8 mouse cellular contexts compared by ENCODE assay signal in the genomic region with DNA sequence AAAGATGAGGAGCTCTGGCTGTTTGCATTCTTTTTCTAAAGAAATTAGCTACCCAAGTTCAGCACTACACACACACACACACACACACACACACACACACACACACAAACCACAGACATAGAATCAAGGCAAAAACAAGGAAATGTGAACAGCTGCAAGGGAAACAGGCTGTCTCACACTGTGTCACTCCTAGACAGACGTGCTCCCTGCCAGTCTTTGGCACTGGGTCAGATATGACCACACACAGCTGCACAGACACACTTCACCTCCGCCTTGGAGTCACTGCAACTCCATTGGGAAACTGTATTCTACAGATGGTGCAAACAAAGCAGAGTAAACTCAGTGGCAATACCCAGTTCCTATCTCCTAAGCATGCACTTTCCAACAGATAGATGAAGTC. TPM values are rescaled to one million over a fixed set of nuclear protein-coding genes. Genes with fewer than 3 reads are reported as not detected.
DNase-seq lines count a peak whose midpoint lies in the region; ATAC-seq lines count a peak whose summit lies in the region.
"Had no signal": no experiment of that assay in that cellular context is flagged by ENCODE, and none has a peak within 500 bp of the region (broad histone marks: within the 10 kb centered on the region; RNA-seq: fewer than 3 reads in every experiment).

No protein-coding gene starts in this region.

- intact Hi-C loops in left cerebral cortex, postnatal 14 days (cut with DNase I): no loop called here
- intact Hi-C loops in gastrocnemius, postnatal 14 days (cut with DNase I; ENCODE audit: low total_unique reads): no loop called here

- ATAC-seq in activated CD4-positive, CD25-positive, alpha-beta regulatory T cell, adult 4 months: peak; percentile 37

- peaks cover 3% of the 10 kb centered on the region for H3K36me3 ChIP-seq in megakaryocyte, embryonic 14.5 days (replicated peaks; ENCODE audit: low read length)

- peak; percentile 17 to 40 for DNase-seq in left cerebral cortex, postnatal 14 days (ENCODE audit: low spot score in 2 of 2)
- DNase-seq in left cerebral cortex, adult 18-20 months (ENCODE audit: low spot score in 2 of 2): no peak
- peak; percentile 45 for DNase-seq in gastrocnemius, postnatal 14 days
- DNase-seq in retina, postnatal 1 day: no peak
- DNase-seq in urinary bladder, postnatal 4 days (ENCODE audit: low spot score in 2 of 2): no peak

- peaks cover 3% of the 10 kb centered on the region for H3K27me3 ChIP-seq in megakaryocyte, embryonic 14.5 days (replicated peaks)
- H3K27me3 ChIP-seq: hindbrain, embryonic 15.5 days had no signal

- H3K4me3 ChIP-seq in megakaryocyte, embryonic 14.5 days (replicated peaks): peak overlapping the region; percentile 70
- H3K4me3 ChIP-seq: hindbrain, embryonic 15.5 days had no signal

- H3K4me1 ChIP-seq in megakaryocyte, embryonic 14.5 days: peaks cover 21% of the 10 kb centered on the region
- H3K4me1 ChIP-seq: hindbrain, embryonic 15.5 days had no signal

- H3K9me3 ChIP-seq in megakaryocyte, embryonic 14.5 days: peaks cover 8% of the 10 kb centered on the region; the same call in 1 of the 2 replicates
- H3K9me3 ChIP-seq: hindbrain, embryonic 15.5 days had no signal

RNA-seq across cellular contexts. Expression of a gene that starts 55.3 kb away (rescaled TPM):
- 10 to 100 TPM; 12.4 to 15.3 TPM for total RNA-seq in left cerebral cortex, postnatal 14 days (2021)
- total RNA-seq in left cerebral cortex, adult 18-20 months (2021): 10 to 100 TPM; 10.8 to 17.5 TPM
- 10 to 100 TPM; 19.6 to 22.7 TPM for polyA plus RNA-seq in activated CD4-positive, CD25-positive, alpha-beta regulatory T cell, adult 4 months (2017; shearing (Covaris generic))
- total RNA-seq in gastrocnemius, postnatal 14 days (2021): 1 to 10 TPM in 1 of 2 experiments, under 1 TPM in 1; 0.80 to 2.0 TPM
- not detected in 2 replicates for polyA plus RNA-seq in megakaryocyte, embryonic 14.5 days (2012; ENCODE audit: insufficient read depth, low replicate concordance)

Comparison
In these comparisons a context has a peak if more than half of its experiments do, and no peak if none do; other contexts are left out.
1. DNase-seq: peak in left cerebral cortex, postnatal 14 days (2 of 2) and gastrocnemius, postnatal 14 days (single experiment); none in left cerebral cortex, adult 18-20 months (0 of 2), retina, postnatal 1 day (single experiment) and urinary bladder, postnatal 4 days (0 of 2).